Mouse (Mus musculus) left cerebral cortex, postnatal 25 days (tissue): ENCODE results near the gene Clcn3. TPM values are rescaled to one million over a fixed set of nuclear protein-coding genes. Genes with fewer than 3 reads are reported as not detected.
A peak's percentile ranks its signal among the peaks of the same experiment; 100 is the strongest.

ENCODE experiments used
- DNase-seq, 2 experiments: peaks; one replicate each; pipeline ENCODE4 v3.0.0; 2022; ENCODE audit warnings: low spot score in 2 of 2, mixed read lengths in 1 of 2
- intact Hi-C: fragments of 180-260 bp; cut with DNase I; formaldehyde crosslinking; loops from one replicate; pipeline ENCODE4 v1.15.1; 2025
- total RNA-seq, 2 experiments: library from RNA; stranded (reverse); gene quantifications; 2 replicates each; pipeline ENCODE4 v1.2.3; 2021

Gene Clcn3
- total RNA-seq, 2 experiments from 2014 or later, result 130 to 131 TPM

GRCm38 (mm10) chr8:60883419-60884137 is 99.5 kb downstream of the Clcn3 start:
- intact Hi-C loops, result no loop called here
- no peak for DNase-seq

GRCm38 (mm10) chr8:60878617-60879016 is 104.5 kb downstream of the Clcn3 start:
- intact Hi-C loops, result no loop called here
- no peak for DNase-seq

GRCm38 (mm10) chr8:60870231-60871193 is 112.6 kb downstream of the Clcn3 start:
- intact Hi-C loops, result no loop called here
- no peak for DNase-seq

- intact Hi-C loops, result no loop called here
- DNase-seq, result no peak
These were observed 113.3 kb downstream of the Clcn3 start for GRCm38 (mm10) chr8:60869761-60870160.

GRCm38 (mm10) chr8:60868236-60868965 is 114.7 kb downstream of the Clcn3 start:
- intact Hi-C loops, result no loop called here
- DNase-seq, result no peak

- intact Hi-C loops, result loop anchor here (1.0 to 2.0 kb wide), 2 partner anchors 235 to 363 kb away; partner anchors contain the start of genes Aadat and Mfap3l
- DNase-seq, result peak; percentile 38 to 92
These were observed 115.5 kb downstream of the Clcn3 start for GRCm38 (mm10) chr8:60867468-60868115.

- intact Hi-C loops, result loop anchor here (1.0 to 2.0 kb wide), 3 partner anchors 92 to 361 kb away; partner anchors contain the start of gene Aadat
- peak; percentile 72 to 87 for DNase-seq
These were observed 117.5 kb downstream of the Clcn3 start for GRCm38 (mm10) chr8:60865504-60866114.

GRCm38 (mm10) chr8:60864875-60865274 is 118.2 kb downstream of the Clcn3 start:
- DNase-seq, result peak in 1 of 2 experiments; percentile 38
- intact Hi-C loops, result loop anchor here (1.0 kb wide), 2 partner anchors 92 to 249 kb away; no protein-coding TSS in a partner anchor

GRCm38 (mm10) chr8:60861783-60862182 is 121.3 kb downstream of the Clcn3 start:
- no peak for DNase-seq
- intact Hi-C loops, result no loop called here

GRCm38 (mm10) chr8:60860749-60861148 is 122.4 kb downstream of the Clcn3 start:
- intact Hi-C loops, result no loop called here
- no peak for DNase-seq

Other genes starting within 250 kb of the Clcn3 start
- 10 to 100 TPM; 44.2 to 46.7 TPM for gene Hpf1, start 92.9 kb downstream of the Clcn3 start, total RNA-seq
- 10 to 100 TPM; 23.0 to 30.4 TPM for gene Nek1, start 9.9 kb upstream of the Clcn3 start, total RNA-seq
- 10 to 100 TPM; 36.8 to 39.8 TPM for gene Sh3rf1, start 240.6 kb upstream of the Clcn3 start, total RNA-seq